Mouse (Mus musculus) embryonic facial prominence, embryonic 12.5 days (tissue): ENCODE measurements at regions not wholly inside any gene's neighbourhood (a gene's known extent, or its start where the extent isn't known, plus 50 kb on each side); places are given as distances from the start of the nearest gene placed in this dataset.

ENCODE experiments used
- ATAC-seq: fragments of 200-750 bp; cut with Nextera tagmentation; 2 replicates; pipeline ENCODE4 v1.8.0; 2017; ENCODE audit not compliant: insufficient number of reproducible peaks, insufficient read depth, low FRiP score, low TSS enrichment
- H3K27ac ChIP-seq: fragments of 300-500 bp; sonication (generic); 2 replicates; pipeline ENCODE4 v1.5.1; 2016; ENCODE audit warnings: mild to moderate bottlenecking
- H3K27me3 ChIP-seq: fragments of 300-500 bp; sonication (generic); 2 replicates; pipeline ENCODE4 v1.6.1; 2016; ENCODE audit warnings: mild to moderate bottlenecking, moderate library complexity
- H3K36me3 ChIP-seq: fragments of 300-500 bp; sonication (generic); 2 replicates; pipeline ENCODE4 v1.6.1; 2016; ENCODE audit warnings: mild to moderate bottlenecking
- H3K4me1 ChIP-seq: fragments of 300-500 bp; sonication (generic); 2 replicates; pipeline ENCODE4 v1.6.1; 2016
- H3K4me2 ChIP-seq: fragments of 300-500 bp; sonication (generic); replicated peaks from 2 replicates; pipeline ENCODE4 v1.6.1; 2016; ENCODE audit warnings: mild to moderate bottlenecking, moderate library complexity
- H3K4me3 ChIP-seq: fragments of 300-500 bp; sonication (generic); 2 replicates; pipeline ENCODE4 v1.5.1; 2016; ENCODE audit warnings: mild to moderate bottlenecking
- H3K9ac ChIP-seq: fragments of 300-500 bp; sonication (generic); 2 replicates; pipeline ENCODE4 v1.6.1; 2016; ENCODE audit warnings: mild to moderate bottlenecking, moderate library complexity
- H3K9me3 ChIP-seq: fragments of 300-500 bp; sonication (generic); 2 replicates; pipeline ENCODE4 v1.6.1; 2016; ENCODE audit warnings: mild to moderate bottlenecking, moderate library complexity
- WGBS: fragments of 180-500 bp; shearing (Covaris S2); methylation state at CpG from one replicate; pipeline ENCODE4 v1.1.7; 2016; 5-methylcytosine and 5-hydroxymethylcytosine counted together

GRCm38 (mm10) chr9:88177575-88178254 is 149.3 kb upstream of the Nt5e start:
- no peaks in the 10 kb centered on the region for H3K36me3 ChIP-seq
- H3K27ac ChIP-seq = no peak overlapping the region
- H3K9me3 ChIP-seq = no peaks in the 10 kb centered on the region
- no peak overlapping the region for H3K4me2 ChIP-seq
- 60% methylated on average over 4 of the region's 4 CpGs for WGBS
- no peaks in the 10 kb centered on the region for H3K27me3 ChIP-seq
- ATAC-seq = no peak
- no peak overlapping the region for H3K4me3 ChIP-seq
- H3K4me1 ChIP-seq = no peaks in the 10 kb centered on the region
- no peak overlapping the region for H3K9ac ChIP-seq

GRCm38 (mm10) chr9:88181189-88181994 is 145.6 kb upstream of the Nt5e start:
- Histone ChIP-seq H3K27ac (no peak overlapping the region), H3K36me3 (no peaks in the 10 kb centered on the region), H3K9ac (no peak overlapping the region), H3K4me3 (no peak overlapping the region), H3K4me1 (no peaks in the 10 kb centered on the region), H3K27me3 (no peaks in the 10 kb centered on the region), H3K9me3 (no peaks in the 10 kb centered on the region), H3K4me2 (no peak overlapping the region)
- 58% methylated on average over 9 of the region's 9 CpGs for WGBS
- ATAC-seq = peak; percentile 28; the same call in 1 of the 2 replicates

GRCm38 (mm10) chr9:88207378-88207777 is 119.6 kb upstream of the Nt5e start:
- Histone ChIP-seq H3K27ac (no peak overlapping the region), H3K9ac (no peak overlapping the region), H3K27me3 (no peaks in the 10 kb centered on the region), H3K4me3 (no peak overlapping the region), H3K4me2 (no peak overlapping the region), H3K9me3 (no peaks in the 10 kb centered on the region), H3K36me3 (no peaks in the 10 kb centered on the region), H3K4me1 (no peaks in the 10 kb centered on the region)
- no peak for ATAC-seq
- 73% methylated on average over 7 of the region's 7 CpGs for WGBS

- Histone ChIP-seq H3K4me2 (no peak overlapping the region), H3K9ac (no peak overlapping the region), H3K27me3 (no peaks in the 10 kb centered on the region), H3K4me3 (no peak overlapping the region), H3K9me3 (no peaks in the 10 kb centered on the region), H3K27ac (no peak overlapping the region), H3K4me1 (no peaks in the 10 kb centered on the region), H3K36me3 (no peaks in the 10 kb centered on the region)
- ATAC-seq = no peak
Observed at GRCm38 (mm10) chr9:88208022-88208421, 119.0 kb upstream of the Nt5e start.

GRCm38 (mm10) chr9:88214758-88215157 is 112.2 kb upstream of the Nt5e start:
- Histone ChIP-seq H3K27ac (no peak overlapping the region), H3K4me3 (no peak overlapping the region), H3K4me2 (no peak overlapping the region), H3K9ac (no peak overlapping the region), H3K4me1 (no peaks in the 10 kb centered on the region), H3K9me3 (no peaks in the 10 kb centered on the region), H3K27me3 (no peaks in the 10 kb centered on the region), H3K36me3 (no peaks in the 10 kb centered on the region)
- 68% methylated on average over 6 of the region's 6 CpGs for WGBS
- no peak for ATAC-seq

GRCm38 (mm10) chr9:88220360-88220759 is 106.6 kb upstream of the Nt5e start:
- ATAC-seq = no peak
- no peak overlapping the region for H3K4me2 ChIP-seq

GRCm38 (mm10) chr9:88221276-88221675 is 105.7 kb upstream of the Nt5e start:
- ATAC-seq = no peak
- H3K9me3 ChIP-seq = no peaks in the 10 kb centered on the region
- H3K36me3 ChIP-seq = no peaks in the 10 kb centered on the region
- WGBS = 81% methylated on average over 14 of the region's 14 CpGs
- no peak overlapping the region for H3K9ac ChIP-seq
- no peak overlapping the region for H3K4me2 ChIP-seq
- no peaks in the 10 kb centered on the region; the same call in 1 of the 2 replicates for H3K4me1 ChIP-seq
- H3K27ac ChIP-seq = no peak overlapping the region
- no peaks in the 10 kb centered on the region for H3K27me3 ChIP-seq
- no peak overlapping the region for H3K4me3 ChIP-seq

More at GRCm38 (mm10) chr9:88220360-88220759, 106.6 kb upstream of the Nt5e start:
- no peaks in the 10 kb centered on the region for H3K9me3 ChIP-seq
- H3K36me3 ChIP-seq = no peaks in the 10 kb centered on the region
- 66% methylated on average over 3 of the region's 3 CpGs for WGBS
- H3K9ac ChIP-seq = no peak overlapping the region
- no peak overlapping the region for H3K4me3 ChIP-seq
- no peak overlapping the region for H3K27ac ChIP-seq
- H3K27me3 ChIP-seq = no peaks in the 10 kb centered on the region
- no peaks in the 10 kb centered on the region; the same call in 1 of the 2 replicates for H3K4me1 ChIP-seq

GRCm38 (mm10) chr9:88221850-88222353 is 105.1 kb upstream of the Nt5e start:
- Histone ChIP-seq H3K9ac (no peak overlapping the region), H3K4me1 (no peaks in the 10 kb centered on the region; the same call in 1 of the 2 replicates), H3K27me3 (no peaks in the 10 kb centered on the region), H3K4me3 (no peak overlapping the region), H3K36me3 (no peaks in the 10 kb centered on the region), H3K4me2 (no peak overlapping the region), H3K27ac (no peak overlapping the region), H3K9me3 (no peaks in the 10 kb centered on the region)
- WGBS = 19% methylated on average over 7 of the region's 7 CpGs
- ATAC-seq = no peak

GRCm38 (mm10) chr9:88237126-88237525 is 89.9 kb upstream of the Nt5e start:
- no peak overlapping the region for H3K9ac ChIP-seq
- no peaks in the 10 kb centered on the region for H3K27me3 ChIP-seq
- no peaks in the 10 kb centered on the region for H3K36me3 ChIP-seq
- no peak overlapping the region for H3K27ac ChIP-seq
- no peak overlapping the region for H3K4me3 ChIP-seq
- no peaks in the 10 kb centered on the region; the same call in 1 of the 2 replicates for H3K4me1 ChIP-seq
- 58% methylated on average over 2 of the region's 2 CpGs for WGBS
- H3K9me3 ChIP-seq = no peaks in the 10 kb centered on the region
- H3K4me2 ChIP-seq = no peak overlapping the region
- ATAC-seq = no peak

GRCm38 (mm10) chr9:88238346-88238745 is 88.7 kb upstream of the Nt5e start:
- H3K27me3 ChIP-seq = no peaks in the 10 kb centered on the region
- H3K4me3 ChIP-seq = no peak overlapping the region
- H3K36me3 ChIP-seq = no peaks in the 10 kb centered on the region
- H3K9me3 ChIP-seq = no peaks in the 10 kb centered on the region
- 73% methylated on average over 5 of the region's 5 CpGs for WGBS
- no peak overlapping the region for H3K27ac ChIP-seq
- no peak for ATAC-seq
- no peak overlapping the region for H3K9ac ChIP-seq
- H3K4me1 ChIP-seq = no peaks in the 10 kb centered on the region; the same call in 1 of the 2 replicates
- no peak overlapping the region for H3K4me2 ChIP-seq

- ATAC-seq = peak; percentile 48; the same call in 1 of the 2 replicates
- Histone ChIP-seq H3K9me3 (no peaks in the 10 kb centered on the region), H3K4me2 (peak overlapping the region; percentile 68), H3K4me1 (no peaks in the 10 kb centered on the region; the same call in 1 of the 2 replicates), H3K4me3 (peak overlapping the region; percentile 38; the same call in 1 of the 2 replicates), H3K27me3 (no peaks in the 10 kb centered on the region), H3K36me3 (no peaks in the 10 kb centered on the region), H3K9ac (no peak overlapping the region), H3K27ac (no peak overlapping the region)
- 16% methylated on average over 4 of the region's 4 CpGs for WGBS
Observed at GRCm38 (mm10) chr9:88240740-88241139, 86.3 kb upstream of the Nt5e start.
